Mouse (Mus musculus) C2C12 (cell line): ENCODE measurements around the gene Capg.

Source experiments
- CEBPB ChIP-seq: IDR thresholded peaks from one replicate; pipeline ENCODE4 v1.6.1; 2011; ENCODE audit warnings: low read depth, mild to moderate bottlenecking, control low read depth, moderate library complexity
- CTCF ChIP-seq: IDR thresholded peaks from one replicate; pipeline ENCODE4 v1.5.1; 2011; ENCODE audit not compliant: control insufficient read depth, insufficient read depth, insufficient read length

DNA sequence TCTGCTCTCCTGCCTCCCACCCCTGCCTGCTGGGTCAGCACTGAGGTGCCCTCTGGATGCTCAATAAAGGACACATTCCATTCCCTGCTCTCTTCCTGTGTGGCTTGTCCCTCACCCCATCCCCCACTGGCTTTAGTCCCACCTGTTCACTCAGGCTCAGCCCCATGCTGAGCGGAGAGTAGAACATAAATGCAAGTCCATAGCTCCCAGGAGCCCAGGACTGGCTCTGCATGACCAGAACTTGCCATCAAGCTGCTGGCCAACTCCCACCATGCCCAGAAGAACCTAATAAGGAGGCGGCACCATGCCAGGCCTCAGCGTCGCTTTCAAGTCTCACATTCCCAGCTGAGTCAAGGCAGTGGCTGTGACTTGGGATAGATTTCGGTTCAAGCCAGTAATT, 18.7 kb downstream of the Capg start:
- TF ChIP-seq CTCF (no peak), CEBPB (no peak)
